Mouse (Mus musculus) heart, postnatal 0 days (tissue): Measurements from ENCODE around the gene Grm8.

Experiments used
- CTCF ChIP-seq: IDR thresholded peaks from 2 replicates; pipeline ENCODE4 v1.5.1; 2016; ENCODE audit warnings: antibody characterized with exemption, control low read depth, low read depth
- EP300 ChIP-seq: IDR thresholded peaks from 2 replicates; pipeline ENCODE4 v1.6.1; 2016; ENCODE audit warnings: antibody characterized with exemption, low read depth

- TF ChIP-seq CTCF = no peak
- TF ChIP-seq EP300 = no peak
These were observed 674.0 kb downstream of the Grm8 start for GRCm38 (mm10) chr6:27460998-27461397.
